Mouse (Mus musculus): ENCODE data around the gene Map4k4.

The Map4k4 gene

DNA sequence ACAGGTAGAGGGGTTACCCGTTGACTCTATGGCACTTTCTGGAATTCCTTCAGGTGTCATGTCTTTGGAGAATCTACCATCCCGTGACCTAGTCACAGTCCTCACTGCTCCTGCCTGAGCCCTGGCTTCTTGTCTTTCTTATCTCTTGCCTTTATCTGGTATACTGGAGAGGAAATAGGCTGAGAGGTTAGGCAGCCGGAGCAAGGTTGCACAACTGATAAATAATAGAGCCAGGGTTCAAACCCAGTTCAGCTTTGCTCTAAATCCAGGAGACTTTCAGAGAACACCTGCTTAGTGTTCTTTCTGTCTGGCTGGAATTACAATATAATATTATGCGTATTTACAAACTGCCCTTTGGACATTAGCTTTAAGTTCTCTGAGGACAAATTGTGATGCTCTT is 2.0 kb upstream of the Map4k4 start:
- DNase-seq (ENCODE audit: low read depth), result peak; percentile 78

DNA sequence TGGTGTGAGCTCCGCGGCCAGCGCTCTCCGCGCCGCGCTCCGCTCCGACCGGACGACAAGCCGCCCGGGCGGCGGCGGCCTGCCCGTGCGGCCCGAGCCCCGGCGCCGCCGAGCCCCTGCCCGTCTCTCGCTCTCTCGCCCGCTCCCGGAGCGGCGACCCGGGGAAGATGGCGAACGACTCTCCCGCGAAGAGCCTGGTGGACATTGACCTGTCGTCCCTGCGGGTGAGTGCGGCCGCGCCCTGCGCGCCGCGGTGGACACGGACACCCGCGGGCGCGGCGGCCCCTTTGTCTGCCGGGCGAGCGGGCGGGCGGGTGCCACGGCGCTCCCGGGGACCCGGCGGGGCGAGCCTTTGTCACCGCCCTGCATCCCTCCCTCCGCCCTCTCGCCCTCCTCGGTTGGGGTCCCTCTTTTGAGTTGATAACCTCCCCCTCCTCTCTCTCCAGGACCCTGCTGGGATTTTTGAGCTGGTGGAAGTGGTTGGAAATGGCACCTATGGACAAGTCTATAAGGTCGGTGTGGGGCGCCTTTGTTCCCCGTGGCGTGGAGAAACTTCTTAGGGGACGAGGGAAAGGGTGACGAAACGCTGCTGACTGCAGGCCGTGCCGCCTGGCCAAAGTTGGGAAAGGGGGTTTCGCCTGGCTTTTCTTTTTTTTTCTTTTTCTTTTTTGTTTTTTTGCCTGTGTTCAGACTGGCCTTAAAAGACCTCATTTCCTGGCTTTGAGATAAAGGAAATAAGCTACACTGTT is 524 bp downstream of the Map4k4 start:
- DNase-seq (ENCODE audit: low read depth), result peak; percentile 58

DNA sequence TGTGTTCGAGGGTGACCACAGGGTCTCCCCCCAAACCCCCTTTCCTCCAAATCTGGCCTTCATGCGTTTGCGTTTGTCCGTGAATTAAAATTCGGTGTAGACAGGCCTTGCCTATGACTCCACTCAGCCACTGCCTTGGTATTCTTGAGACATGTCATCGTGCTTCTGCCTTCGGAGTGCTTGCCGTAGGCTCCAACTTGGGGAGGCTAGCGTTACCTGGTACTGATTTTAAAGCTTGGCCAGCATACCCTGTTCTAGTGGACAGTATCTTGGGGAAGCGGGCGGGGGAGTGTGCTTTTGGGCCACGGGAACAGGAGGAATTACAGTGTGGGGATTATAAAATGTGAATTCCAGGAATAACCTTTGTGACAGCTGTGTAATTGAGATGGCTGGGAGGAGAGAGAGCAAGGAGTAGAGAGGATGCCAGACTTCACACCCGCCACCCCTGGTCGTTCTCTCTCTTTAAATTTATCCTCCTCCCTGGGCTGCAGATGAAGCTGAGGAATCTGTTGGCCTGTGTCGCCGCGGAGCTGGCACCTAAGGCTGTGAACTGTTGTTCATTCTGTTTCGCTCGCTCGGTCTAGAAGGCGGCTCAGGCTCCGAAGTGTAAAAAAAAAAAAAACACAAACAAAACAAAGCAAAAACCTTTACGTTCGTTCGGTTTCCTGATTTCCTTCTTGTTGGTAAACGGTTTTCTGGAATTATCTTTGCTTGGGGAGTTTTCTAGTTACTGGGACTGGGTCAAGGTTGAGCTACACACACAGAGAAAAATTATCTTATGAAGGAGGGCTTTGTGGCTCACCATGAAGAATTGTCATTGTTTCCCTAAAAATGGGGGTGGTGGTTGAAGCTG is 1.4 kb downstream of the Map4k4 start:
- peak; percentile 57 for DNase-seq (ENCODE audit: low read depth)

DNA sequence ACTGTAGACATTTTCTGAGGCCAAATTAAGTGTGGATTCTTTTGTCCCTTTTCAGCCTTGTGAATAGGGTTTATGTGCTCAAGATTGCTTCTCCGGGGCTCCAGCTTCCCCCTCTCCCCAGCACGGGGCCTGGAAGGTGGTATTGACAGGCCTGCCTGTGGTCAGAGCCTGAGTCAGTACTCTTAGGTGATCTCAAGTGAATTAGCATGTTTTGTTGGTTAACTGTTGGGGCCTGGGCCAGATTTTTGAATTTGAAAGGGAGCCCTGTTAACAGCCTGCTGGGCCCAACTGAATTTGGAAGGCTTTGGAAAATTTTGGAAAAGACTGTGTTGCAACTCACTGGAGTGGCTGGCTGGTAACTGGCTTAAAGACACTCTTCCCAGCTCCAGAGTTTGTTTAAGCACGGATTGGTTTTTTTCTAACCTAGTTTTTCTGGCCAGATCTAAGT is 2.0 kb downstream of the Map4k4 start:
- peak; percentile 65 for DNase-seq (ENCODE audit: low read depth)

DNA sequence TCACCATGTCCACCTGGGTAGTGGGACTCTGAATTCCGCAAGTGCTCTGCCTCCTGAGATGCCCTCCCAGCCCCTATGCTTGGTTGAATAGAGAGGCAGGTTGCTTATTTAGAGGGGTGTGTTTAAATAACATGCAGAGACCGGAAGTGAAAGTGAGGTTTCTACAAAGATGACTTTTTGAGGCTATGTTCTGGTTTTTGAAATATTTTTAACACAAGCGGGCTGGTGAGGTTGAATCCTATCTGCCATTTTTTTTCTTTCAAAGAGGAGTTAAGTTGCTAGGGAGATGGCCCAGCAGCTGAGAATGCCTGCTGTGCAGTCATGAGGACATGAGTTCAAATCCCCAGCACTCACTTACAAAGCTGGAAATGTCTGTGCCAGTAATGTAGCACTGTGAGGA is 4.0 kb downstream of the Map4k4 start:
- DNase-seq (ENCODE audit: low read depth), result no peak

DNA sequence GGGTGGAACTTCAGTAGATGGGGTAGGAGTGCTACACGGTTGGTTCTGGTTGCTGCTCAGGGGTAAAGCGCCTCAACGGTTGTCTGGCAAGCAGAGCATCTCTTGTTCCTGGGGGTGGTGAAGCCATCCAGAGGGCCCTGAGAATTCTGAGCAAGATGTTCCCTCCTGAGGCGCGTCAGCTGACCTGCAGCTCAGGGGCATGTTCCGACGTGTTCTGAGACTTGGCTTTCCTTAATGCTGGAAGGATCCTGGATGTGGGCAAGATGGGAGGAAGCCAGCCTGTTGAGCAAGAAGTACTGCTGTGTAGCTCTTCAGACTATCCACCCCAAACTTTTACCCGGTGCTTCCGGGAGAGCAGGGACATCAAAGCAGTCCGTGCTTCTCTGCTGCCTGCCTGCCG is 6.2 kb downstream of the Map4k4 start:
- no peak for DNase-seq (ENCODE audit: low read depth)

DNA sequence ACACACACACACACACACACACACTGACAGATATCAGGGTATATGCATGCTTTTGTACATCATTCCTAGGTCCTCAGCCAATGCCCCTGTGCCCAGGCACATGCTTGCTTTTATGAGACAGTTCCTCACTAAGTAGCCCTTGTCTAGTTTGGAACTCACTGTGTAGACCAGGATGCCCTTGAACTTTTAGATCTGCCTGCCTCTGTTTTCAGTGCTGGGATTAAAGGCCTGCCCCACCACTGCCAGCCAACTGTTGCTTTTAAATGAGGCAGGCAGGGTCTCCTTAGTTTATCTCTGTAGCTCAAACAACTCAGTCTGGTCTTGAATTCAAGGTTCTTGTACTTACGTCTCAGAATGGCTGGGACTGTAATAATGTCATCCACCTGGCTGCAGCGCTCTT is 8.3 kb downstream of the Map4k4 start:
- DNase-seq (ENCODE audit: low read depth), result no peak

DNA sequence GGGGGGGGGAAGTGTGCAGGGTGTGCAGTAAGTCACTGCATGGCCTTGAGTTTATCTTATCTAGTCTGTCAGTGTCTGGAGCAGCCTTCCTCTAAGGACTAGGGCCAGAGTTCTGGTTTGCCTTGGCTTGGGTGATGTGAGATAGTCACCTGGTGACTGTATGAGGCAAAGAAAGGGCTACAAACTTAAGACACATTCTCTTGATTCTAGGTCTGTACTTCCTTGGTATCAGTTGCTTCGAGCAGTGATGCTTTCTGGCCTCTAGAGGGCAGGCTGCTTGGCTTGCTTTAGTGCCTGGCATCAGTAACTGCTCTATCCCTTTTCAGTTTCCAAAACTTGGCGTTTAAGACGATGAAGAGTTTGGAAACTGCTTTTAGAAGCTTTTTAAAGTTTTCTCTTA is 10.7 kb downstream of the Map4k4 start:
- DNase-seq (ENCODE audit: low read depth), result peak; percentile 86

DNA sequence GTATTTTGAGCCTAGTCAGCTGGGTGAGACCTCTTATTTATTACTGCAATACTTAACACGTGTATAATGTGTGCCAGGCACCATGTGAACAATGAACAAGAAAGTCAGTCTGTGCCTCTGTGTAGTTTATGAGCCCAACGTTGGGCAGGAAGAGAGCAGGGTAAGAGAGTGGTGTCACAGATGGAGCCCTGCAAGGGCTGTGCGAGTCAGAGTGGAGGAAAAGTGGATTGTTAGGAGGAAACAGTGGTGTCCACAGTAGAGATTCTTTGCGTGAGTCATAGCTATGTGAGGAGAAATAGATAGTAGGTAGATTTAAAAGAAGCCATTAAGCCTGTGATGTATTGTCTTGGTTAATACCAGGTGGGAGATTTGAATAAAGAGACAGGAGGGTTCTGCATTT is 12.5 kb downstream of the Map4k4 start:
- DNase-seq (ENCODE audit: low read depth), result peak; percentile 61

DNA sequence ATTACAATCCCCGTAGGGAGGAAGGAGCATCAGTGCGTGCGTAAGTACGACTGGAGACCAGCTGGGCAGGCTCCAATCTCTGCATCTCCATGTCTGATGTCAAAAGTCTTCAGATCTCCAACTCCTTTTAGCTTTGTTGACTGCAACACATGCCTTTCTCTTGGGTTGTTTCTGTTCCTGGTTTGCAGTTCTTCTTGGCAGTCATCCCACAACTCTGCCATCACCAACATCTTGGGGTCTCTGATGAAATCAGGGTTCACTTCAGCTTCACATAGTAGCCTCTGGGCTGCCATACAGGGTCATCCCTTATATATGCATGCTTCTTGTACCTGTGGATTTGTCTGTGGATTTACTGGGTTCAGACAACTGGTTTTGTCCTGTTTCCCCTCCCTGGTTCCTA is 15.4 kb downstream of the Map4k4 start:
- no peak for DNase-seq (ENCODE audit: low read depth)

DNA sequence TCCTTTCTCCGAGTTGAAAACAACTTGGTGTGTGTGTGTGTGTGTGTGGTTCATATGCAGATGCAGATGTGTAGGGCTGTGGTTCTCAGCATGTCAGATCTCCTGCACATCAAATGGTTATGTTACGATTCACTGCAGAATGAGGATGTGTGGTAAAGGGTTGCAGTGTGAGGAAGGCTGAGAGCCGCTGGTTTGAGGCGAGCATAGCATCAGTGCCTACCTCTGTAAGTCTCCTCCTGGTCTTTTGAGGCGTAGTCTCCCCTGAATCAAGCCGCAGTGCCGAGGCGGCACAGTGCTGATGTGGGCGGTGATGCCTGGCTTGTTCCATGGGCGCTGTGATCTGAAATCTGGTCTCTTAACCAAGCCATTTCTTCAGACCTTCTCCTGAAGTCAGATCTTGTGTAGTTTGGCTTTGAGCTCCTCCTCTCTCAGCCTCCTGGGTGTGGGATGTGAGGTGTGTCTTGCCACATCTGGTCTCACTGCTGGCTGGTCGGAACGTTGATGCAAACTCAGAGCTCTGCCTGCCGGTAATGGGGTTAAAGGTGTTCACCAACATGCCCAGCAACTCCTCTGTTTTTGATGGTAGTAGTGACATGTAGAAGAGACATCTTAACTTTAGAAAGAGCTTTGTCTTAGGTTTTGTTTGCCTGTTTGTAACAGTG is 17.3 kb downstream of the Map4k4 start:
- no peak for DNase-seq (ENCODE audit: low read depth)

DNA sequence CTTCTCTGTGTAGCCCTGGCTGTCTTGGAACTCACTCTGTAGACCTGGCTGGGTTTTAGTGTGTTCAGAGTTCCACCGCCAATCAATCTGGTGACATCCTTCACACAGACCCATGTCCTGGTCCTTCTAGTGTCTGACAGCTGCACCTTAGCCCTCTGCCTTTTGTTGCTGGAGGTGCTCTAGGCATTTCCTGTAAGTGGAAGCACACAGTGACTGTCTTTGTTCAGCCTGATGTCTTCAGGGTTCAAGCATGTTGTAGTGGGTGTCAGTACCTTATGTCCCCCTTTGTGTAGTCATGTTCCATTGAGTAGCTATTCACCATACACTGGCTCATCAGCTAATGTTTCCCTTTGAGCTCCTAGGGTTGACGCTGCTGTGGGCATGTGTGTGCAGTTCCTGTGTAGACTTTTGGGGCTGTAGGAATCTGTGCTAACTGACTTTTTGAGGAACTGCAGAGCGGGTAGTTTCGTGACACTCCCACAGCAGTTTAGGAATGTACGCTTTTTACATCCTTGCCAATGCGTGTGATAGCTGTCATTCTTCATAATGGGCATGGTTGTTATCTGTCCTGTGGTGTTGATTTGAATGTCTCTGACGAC is 17.9 kb downstream of the Map4k4 start:
- no peak for DNase-seq (ENCODE audit: low read depth)

DNA sequence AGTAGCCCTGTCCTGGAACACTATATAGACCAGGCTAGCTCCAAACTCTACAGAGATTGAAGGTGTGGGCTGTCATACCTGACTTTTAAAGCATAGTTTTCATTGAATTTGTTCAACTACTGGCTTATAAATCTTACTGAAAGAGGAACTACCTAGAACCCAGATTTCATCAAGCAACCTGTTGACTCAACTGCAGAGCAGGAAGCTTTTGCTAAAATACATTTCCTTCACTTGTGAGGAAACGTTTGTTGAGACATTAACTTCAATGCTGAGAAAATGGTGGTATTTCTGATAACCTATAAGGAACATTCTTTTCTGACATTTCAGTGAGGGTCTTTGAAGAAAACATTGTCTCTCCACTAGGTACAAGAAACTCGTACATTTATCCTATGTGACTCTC is 19.9 kb downstream of the Map4k4 start:
- peak; percentile 71 for DNase-seq (ENCODE audit: low read depth)

DNA sequence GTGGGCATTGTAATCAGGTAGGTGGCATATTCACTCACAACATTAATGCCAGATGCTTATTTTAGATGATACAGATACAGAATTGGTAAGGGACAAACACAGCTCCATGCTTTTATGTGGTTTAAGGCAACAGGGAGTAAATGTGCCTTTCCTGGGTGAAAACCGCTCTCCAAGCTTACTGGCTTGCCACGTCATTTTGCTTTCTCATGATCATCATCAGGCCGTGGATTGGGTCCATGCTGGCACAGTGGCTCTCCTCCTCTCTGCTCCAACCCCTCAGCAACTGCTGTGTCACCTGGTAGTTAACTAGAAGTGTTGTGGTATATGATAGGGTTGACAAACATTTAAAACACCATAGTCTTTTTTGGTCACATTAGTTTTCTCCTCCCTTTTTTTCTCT is 21.3 kb downstream of the Map4k4 start:
- no peak for DNase-seq (ENCODE audit: low read depth)

DNA sequence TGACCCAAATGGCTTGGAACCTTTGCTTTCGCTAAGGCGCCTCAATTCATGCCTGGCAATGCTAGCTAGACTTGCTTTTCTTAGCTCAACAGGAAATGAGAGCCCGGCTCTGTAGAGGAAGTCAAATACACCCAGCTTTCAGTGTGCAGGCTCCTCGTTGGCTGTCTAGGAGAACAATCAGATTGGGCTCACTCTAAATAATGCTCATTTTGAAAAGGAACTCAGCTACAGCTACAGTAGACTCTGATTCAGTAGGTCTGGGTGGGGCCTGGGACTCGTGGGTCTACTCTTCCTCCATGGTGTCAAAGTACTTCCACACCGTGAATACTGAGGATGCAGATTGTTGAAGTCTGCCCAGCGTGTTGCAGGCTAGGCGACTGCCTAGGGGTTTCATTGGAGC is 22.0 kb downstream of the Map4k4 start:
- DNase-seq (ENCODE audit: low read depth), result peak; percentile 76

DNA sequence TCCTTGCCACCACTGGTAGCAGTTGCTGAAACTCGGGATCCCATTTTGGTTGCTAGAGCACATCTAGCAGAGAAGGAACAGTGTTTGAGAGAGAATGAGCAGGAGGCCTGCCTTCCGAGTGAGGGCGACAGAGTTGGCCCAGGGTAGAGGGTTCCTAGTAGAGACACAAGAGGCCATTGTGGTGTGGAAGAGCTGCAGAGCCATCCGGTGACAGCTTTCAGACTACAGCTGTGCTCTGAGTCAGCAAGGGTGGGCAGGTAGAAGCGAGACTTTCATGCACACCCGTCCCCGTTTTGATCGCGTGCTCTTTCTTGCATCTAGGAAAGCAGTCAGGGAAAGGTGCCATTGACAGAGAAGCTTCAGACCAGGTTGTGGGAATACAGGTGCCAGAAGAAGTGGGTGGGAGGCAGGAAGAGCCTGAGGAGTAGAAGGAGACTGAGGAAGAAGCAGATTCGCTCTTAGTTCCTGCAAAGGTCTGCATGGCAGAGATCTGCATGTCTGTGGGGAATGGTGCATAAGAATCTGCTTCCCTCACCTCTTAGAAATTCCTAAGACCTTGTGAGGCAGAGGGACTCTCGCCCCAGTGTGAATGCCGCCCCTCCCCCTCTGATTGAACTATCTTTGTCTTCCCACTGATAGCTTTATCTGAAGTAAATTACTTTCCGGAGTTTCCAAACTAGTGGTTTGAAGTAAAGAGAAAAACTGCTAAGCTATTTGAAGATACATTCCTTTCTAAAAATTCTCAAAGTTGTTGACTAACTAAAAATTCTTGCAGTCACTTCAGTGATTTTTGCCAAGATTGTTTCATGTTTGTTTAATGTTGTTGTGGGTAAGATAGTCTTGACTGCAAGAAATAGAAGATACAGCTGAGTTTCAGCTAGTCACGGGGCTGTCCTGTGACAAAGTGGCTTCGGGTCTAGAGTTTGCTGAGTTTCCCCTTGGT is 23.0 kb downstream of the Map4k4 start:
- peak; percentile 56 for DNase-seq (ENCODE audit: low read depth)

DNA sequence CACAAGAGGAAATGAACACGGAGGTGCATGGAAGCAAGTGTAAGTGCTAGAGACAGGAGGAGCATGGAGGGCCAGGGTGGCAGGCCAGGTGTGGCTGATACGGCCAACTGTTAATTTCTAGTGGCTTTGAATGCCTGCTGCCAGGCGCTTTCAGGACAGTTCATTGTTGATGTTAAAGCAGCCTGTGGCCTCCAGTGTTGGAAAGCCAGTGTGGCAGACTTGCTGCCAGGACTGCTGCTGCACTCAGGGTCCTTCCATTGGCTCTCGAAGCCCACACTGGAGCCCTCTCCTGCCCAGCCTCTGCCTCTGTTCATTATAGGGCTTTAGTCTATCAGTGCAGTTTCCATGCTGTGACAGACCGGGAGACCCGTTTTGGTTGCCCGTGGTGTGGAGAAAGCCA is 30.3 kb downstream of the Map4k4 start:
- DNase-seq (ENCODE audit: low read depth), result no peak

DNA sequence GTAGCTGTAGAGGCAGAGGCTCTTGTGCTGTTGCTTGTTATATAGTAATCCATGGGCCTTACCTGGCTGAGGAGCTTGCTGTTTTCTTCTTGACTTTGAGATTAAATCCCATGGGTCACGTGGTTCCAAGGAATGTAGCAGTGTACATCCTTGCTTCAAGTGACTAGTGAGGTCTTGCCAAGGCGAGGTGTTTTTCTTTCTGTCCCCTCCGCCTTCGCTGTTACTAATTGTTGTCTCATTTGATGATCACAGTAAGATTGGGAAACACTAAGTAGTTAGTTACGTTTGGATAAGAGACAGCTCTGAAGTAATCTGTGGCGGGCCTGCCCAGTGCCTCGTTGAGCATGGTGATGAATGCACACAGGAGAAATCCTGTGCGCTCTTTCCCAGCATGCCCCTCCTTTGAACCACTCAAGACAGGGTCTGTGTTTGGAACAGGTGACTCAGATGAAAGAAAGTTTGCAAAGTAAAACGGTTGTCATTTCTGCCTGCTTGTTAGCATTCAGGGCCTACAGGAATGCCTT is 31.6 kb downstream of the Map4k4 start:
- DNase-seq (ENCODE audit: low read depth), result peak; percentile 48

DNA sequence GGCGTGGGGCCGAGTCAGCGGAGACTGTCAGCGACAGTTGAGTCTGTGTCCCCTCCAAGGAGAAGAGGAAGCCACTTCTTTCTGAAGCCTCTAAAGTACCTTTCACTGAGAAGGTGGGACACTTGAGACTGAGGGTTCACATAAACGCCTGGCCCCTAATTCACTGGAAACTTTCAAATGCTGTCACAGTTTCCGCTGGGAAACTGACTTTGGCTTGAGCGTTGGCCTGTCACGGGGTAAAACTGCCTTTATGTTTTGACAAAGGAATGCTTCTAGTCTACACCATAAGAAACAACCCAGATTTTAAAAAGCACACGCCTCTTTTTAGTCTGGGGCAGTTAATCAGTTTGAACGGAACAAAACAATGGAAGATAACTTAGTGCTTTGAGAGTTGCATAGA is 32.2 kb downstream of the Map4k4 start:
- no peak for DNase-seq (ENCODE audit: low read depth)

DNA sequence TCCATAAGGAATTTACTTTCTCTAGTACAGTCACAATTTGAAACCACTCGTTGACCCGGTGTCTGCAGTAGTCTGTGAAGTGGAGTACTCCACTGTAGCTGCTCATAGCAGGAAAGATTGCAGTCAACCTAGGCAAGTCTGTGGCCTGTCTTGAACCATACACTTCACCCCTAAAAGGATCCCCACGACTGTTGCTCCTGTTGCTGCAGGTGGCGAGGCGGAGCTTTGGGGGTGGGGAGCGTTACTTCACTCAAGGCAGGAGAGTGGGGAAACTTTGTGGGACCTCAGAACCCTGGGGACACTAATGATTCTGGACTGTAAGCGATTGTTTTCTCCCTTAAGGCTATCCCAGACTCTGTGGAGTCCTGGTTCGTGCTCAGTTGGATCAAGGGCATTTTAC is 34.2 kb downstream of the Map4k4 start:
- no peak for DNase-seq (ENCODE audit: low read depth)

DNA sequence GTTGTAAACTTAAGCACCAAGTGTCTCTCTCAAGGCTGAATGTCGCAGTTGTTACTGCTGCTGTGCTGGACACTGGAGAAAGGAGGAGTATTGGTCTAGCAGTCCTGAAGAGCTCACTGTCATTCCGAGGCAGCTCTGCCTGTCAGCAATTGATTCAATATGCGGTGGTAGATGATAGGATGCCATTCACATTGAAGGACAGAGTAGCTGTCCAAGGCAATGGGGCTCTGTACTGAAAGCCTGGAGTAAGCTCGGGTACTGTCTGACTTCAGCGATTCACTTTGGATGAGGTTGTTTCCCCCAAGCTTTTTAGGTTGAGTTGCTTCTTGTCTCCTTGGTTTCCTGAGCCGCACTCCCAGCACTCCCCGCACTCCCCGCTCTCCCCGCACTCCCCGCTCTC is 34.9 kb downstream of the Map4k4 start:
- peak; percentile 49 for DNase-seq (ENCODE audit: low read depth)
